Mouse (Mus musculus) induced T-regulatory cell, adult 2 months (primary cell): ENCODE data around the gene Loxl4.

Source experiments
- DNase-seq: peaks from one replicate; pipeline ENCODE4 v3.0.0-alpha.2; 2012; ENCODE audit warnings: low read depth

Loxl4 gene

GRCm38 (mm10) chr19:42612654-42613053, at the start of gene Loxl4:
Gene Loxl4, minus strand, starts transcription at chr19:42612813.
- DNase-seq = peak; percentile 23

GRCm38 (mm10) chr19:42661430-42662164, 49.0 kb upstream of the Loxl4 start:
- peak; percentile 4 for DNase-seq

- no peak for DNase-seq
Observed at GRCm38 (mm10) chr19:42660244-42660565, 47.6 kb upstream of the Loxl4 start.

GRCm38 (mm10) chr19:42659354-42660243, 47.0 kb upstream of the Loxl4 start:
- no peak for DNase-seq

GRCm38 (mm10) chr19:42658435-42659135, 46.0 kb upstream of the Loxl4 start:
- no peak for DNase-seq

GRCm38 (mm10) chr19:42657769-42658168, 45.2 kb upstream of the Loxl4 start:
- no peak for DNase-seq

- DNase-seq = no peak
Observed at GRCm38 (mm10) chr19:42657306-42657705, 44.7 kb upstream of the Loxl4 start.

- peak; percentile 14 for DNase-seq
Observed at GRCm38 (mm10) chr19:42655006-42655405, 42.4 kb upstream of the Loxl4 start.

- no peak for DNase-seq
Observed at GRCm38 (mm10) chr19:42653091-42653490, 40.5 kb upstream of the Loxl4 start.

- DNase-seq = no peak
Observed at GRCm38 (mm10) chr19:42652425-42652824, 39.8 kb upstream of the Loxl4 start.

- no peak for DNase-seq
Observed at GRCm38 (mm10) chr19:42640211-42640610, 27.6 kb upstream of the Loxl4 start.

GRCm38 (mm10) chr19:42639544-42639943, 26.9 kb upstream of the Loxl4 start:
- DNase-seq = no peak

- no peak for DNase-seq
Observed at GRCm38 (mm10) chr19:42638604-42639481, 26.2 kb upstream of the Loxl4 start.

- DNase-seq = no peak
Observed at GRCm38 (mm10) chr19:42636631-42637030, 24.0 kb upstream of the Loxl4 start.

GRCm38 (mm10) chr19:42633650-42634049, 21.0 kb upstream of the Loxl4 start:
- no peak for DNase-seq

- DNase-seq = no peak
Observed at GRCm38 (mm10) chr19:42632301-42632700, 19.7 kb upstream of the Loxl4 start.

GRCm38 (mm10) chr19:42631541-42631961, 18.9 kb upstream of the Loxl4 start:
- no peak for DNase-seq

- DNase-seq = no peak
Observed at GRCm38 (mm10) chr19:42628068-42628467, 15.5 kb upstream of the Loxl4 start.

- no peak for DNase-seq
Observed at GRCm38 (mm10) chr19:42613647-42614225, 1.1 kb upstream of the Loxl4 start.

GRCm38 (mm10) chr19:42613116-42613515, 503 bp upstream of the Loxl4 start:
- DNase-seq = no peak

GRCm38 (mm10) chr19:42611746-42612145, 867 bp downstream of the Loxl4 start:
- no peak for DNase-seq
